Mouse (Mus musculus): ENCODE results near the gene Kctd6. TPM values are rescaled to one million over a fixed set of nuclear protein-coding genes. Genes with fewer than 3 reads are reported as not detected.

Gene Kctd6
- polyA plus RNA-seq, 2 experiments, result 3.4 to 3.6 TPM

DNA sequence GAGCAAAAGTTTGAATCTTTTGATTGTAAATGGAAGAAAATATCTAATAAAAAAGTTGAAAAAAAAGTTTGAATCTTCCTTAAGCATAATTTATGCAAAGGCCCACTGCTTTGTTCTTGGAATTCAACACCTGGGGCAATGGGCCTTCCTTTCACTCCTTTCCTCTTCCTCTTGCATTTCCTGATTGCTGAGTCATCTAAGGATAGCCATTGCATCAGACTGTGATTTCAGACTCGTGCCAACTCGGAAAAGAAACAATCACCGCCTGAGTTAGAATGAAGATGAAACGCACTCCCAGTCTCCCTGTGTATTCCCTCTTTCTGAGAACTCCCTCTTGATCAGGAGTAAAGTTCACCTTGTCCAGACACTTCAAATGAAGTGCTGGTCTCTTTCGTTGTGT is 39.3 kb upstream of the Kctd6 start:
- no peak for DNase-seq (ENCODE audit: low read depth in 3 of 3, low spot score in 3 of 3)
- peaks cover 7 to 12% of the 10 kb centered on the region in 2 experiments for H3K4me1 ChIP-seq (replicated peaks; ENCODE audit: control insufficient read depth in 2 of 2, insufficient read depth in 2 of 2, low read length in 1 of 2)
- 56% methylated on average over 5 of the region's 5 CpGs for WGBS (ENCODE audit: insufficient replicate concordance)

GRCm38 (mm10) chr14:8176251-8176650 is 37.7 kb upstream of the Kctd6 start:
- no peak for DNase-seq (ENCODE audit: low read depth in 3 of 3, low spot score in 3 of 3)
- no peak overlapping the region for H3K27ac ChIP-seq
- no peak overlapping the region for H3K4me3 ChIP-seq (ENCODE audit: insufficient read depth in 1 of 2, low read depth in 2 of 2, low read length in 2 of 2)
- ATAC-seq (ENCODE audit: insufficient read depth), result no peak
- no peak for TF ChIP-seq CTCF (IDR thresholded peaks at IDR 0.05; ENCODE audit: low read depth)
- TF ChIP-seq EP300 (IDR thresholded peaks at IDR 0.05; ENCODE audit: low read depth), result no peak
- H3K9me3 ChIP-seq (ENCODE audit: control insufficient read depth, low read length), result no peaks in the 10 kb centered on the region
- no peaks in the 10 kb centered on the region; the same call in 1 of the 2 replicates for H3K36me3 ChIP-seq (replicated peaks; ENCODE audit: control insufficient read depth, insufficient read depth, low read depth)
- H3K4me2 ChIP-seq (ENCODE audit: low read depth), result no peak overlapping the region
- H3K27me3 ChIP-seq (ENCODE audit: control insufficient read depth, insufficient read depth, low read length), result no peaks in the 10 kb centered on the region
- 25% methylated on average over 5 of the region's 5 CpGs for WGBS (ENCODE audit: insufficient replicate concordance)
- H3K4me1 ChIP-seq (replicated peaks; ENCODE audit: control insufficient read depth in 2 of 2, insufficient read depth in 2 of 2, low read length in 1 of 2), result peaks cover 7 to 12% of the 10 kb centered on the region in 2 experiments
- H3K9ac ChIP-seq (replicated peaks), result no peak overlapping the region

More for the DNA sequence above, 39.3 kb upstream of the Kctd6 start:
- Histone ChIP-seq H3K9me3 (ENCODE audit: control insufficient read depth, low read length) (no peaks in the 10 kb centered on the region), H3K4me3 (ENCODE audit: insufficient read depth in 1 of 2, low read depth in 2 of 2, low read length in 2 of 2) (no peak overlapping the region), H3K9ac (replicated peaks) (no peak overlapping the region), H3K36me3 (replicated peaks; ENCODE audit: control insufficient read depth, insufficient read depth, low read depth) (peaks cover 8% of the 10 kb centered on the region), H3K27me3 (ENCODE audit: control insufficient read depth, insufficient read depth, low read length) (no peaks in the 10 kb centered on the region), H3K27ac (no peak overlapping the region), H3K4me2 (ENCODE audit: low read depth) (no peak overlapping the region)
- TF ChIP-seq CTCF (IDR thresholded peaks at IDR 0.05; ENCODE audit: low read depth) (no peak), EP300 (IDR thresholded peaks at IDR 0.05; ENCODE audit: low read depth) (no peak)
- ATAC-seq (ENCODE audit: insufficient read depth), result no peak

GRCm38 (mm10) chr14:8180371-8181035 is 33.4 kb upstream of the Kctd6 start:
- no peak for ATAC-seq (ENCODE audit: insufficient read depth)
- H3K36me3 ChIP-seq (replicated peaks; ENCODE audit: control insufficient read depth, insufficient read depth, low read depth), result no peaks in the 10 kb centered on the region
- no peak overlapping the region for H3K4me3 ChIP-seq (ENCODE audit: insufficient read depth in 1 of 2, low read depth in 2 of 2, low read length in 2 of 2)
- 49% methylated on average over 4 of the region's 4 CpGs for WGBS (ENCODE audit: insufficient replicate concordance)
- no peak overlapping the region for H3K4me2 ChIP-seq (ENCODE audit: low read depth)
- no peak for TF ChIP-seq CTCF (IDR thresholded peaks at IDR 0.05; ENCODE audit: low read depth)
- TF ChIP-seq EP300 (IDR thresholded peaks at IDR 0.05; ENCODE audit: low read depth), result no peak
- DNase-seq (ENCODE audit: low read depth in 3 of 3, low spot score in 3 of 3), result no peak
- H3K4me1 ChIP-seq (replicated peaks; ENCODE audit: control insufficient read depth in 2 of 2, insufficient read depth in 2 of 2, low read length in 1 of 2), result peaks cover 0 to 2% of the 10 kb centered on the region in 2 experiments; a peak in 1 of 4 replicates
- H3K27me3 ChIP-seq (ENCODE audit: control insufficient read depth, insufficient read depth, low read length), result no peaks in the 10 kb centered on the region
- H3K9ac ChIP-seq (replicated peaks), result no peak overlapping the region
- no peak overlapping the region for H3K27ac ChIP-seq
- H3K9me3 ChIP-seq (ENCODE audit: control insufficient read depth, low read length), result no peaks in the 10 kb centered on the region

DNA sequence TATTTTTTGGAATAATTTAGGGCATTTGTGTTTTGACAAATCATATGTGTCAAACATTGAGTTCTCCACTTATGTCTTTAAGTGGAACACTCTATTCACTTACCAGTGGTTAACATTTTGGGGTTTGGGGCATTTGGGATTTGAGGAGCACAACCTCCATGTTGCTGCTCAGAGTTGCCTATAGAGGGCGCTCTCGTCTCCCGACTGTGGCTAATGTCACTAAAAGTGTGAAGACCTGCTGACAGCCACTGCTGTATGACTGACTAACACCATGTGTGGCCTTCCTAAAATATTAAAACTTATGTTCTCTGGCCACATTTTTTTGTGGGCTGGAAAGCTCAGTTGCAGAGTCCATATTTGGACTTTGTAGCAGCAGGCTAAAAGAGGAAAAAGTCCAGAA is 30.6 kb upstream of the Kctd6 start:
- no peaks in the 10 kb centered on the region for H3K4me1 ChIP-seq (replicated peaks; ENCODE audit: control insufficient read depth in 2 of 2, insufficient read depth in 2 of 2, low read length in 1 of 2)
- H3K4me3 ChIP-seq (ENCODE audit: insufficient read depth in 1 of 2, low read depth in 2 of 2, low read length in 2 of 2), result no peak overlapping the region
- ATAC-seq (ENCODE audit: insufficient read depth) (no peak), DNase-seq (ENCODE audit: low read depth in 3 of 3, low spot score in 3 of 3) (no peak)
- 52% methylated on average over 3 of the region's 3 CpGs for WGBS (ENCODE audit: insufficient replicate concordance)
- H3K27me3 ChIP-seq (ENCODE audit: control insufficient read depth, insufficient read depth, low read length), result no peaks in the 10 kb centered on the region
- no peak overlapping the region for H3K27ac ChIP-seq
- H3K4me2 ChIP-seq (ENCODE audit: low read depth), result no peak overlapping the region
- no peaks in the 10 kb centered on the region for H3K36me3 ChIP-seq (replicated peaks; ENCODE audit: control insufficient read depth, insufficient read depth, low read depth)
- H3K9me3 ChIP-seq (ENCODE audit: control insufficient read depth, low read length), result no peaks in the 10 kb centered on the region
- TF ChIP-seq CTCF (IDR thresholded peaks at IDR 0.05; ENCODE audit: low read depth), result peak; percentile 67
- no peak for TF ChIP-seq EP300 (IDR thresholded peaks at IDR 0.05; ENCODE audit: low read depth)
- no peak overlapping the region for H3K9ac ChIP-seq (replicated peaks)

DNA sequence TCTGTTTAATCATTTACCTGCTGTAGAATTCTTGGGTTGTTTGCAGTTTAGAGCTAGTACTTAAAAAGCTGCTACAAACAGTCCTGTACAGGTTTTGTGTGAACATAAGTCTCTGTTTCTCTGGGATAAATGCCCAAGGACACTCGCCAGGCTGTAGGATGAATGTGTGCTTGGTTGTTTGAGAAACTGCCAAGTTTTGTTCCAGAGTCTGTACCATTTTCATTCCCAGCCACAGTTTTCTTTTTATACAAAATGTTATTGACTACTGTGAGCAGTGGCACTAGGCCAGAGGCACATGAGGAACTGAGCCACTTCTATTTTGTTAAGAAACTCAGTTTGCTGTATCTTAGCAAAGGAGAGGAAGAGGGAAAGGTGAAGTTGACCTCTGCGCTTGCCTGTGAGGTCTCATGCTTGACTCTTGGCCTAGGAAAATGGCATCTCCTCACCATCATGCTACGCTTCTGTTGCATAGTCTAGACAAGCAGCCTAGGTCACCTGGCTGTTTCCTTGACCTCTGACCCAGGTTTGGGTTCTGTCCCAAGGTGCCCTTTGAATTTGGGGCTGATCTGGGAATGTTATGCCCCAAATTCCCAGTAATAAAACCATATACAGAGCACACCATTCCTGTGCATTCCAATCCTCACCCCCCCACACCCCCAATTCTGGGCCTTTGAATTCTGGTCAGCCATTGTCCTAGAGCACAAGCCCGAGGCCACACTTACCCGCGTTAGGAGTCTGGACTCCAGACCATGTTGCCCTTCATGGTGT is 27.5 kb upstream of the Kctd6 start:
- Histone ChIP-seq H3K27ac (no peak overlapping the region), H3K27me3 (ENCODE audit: control insufficient read depth, insufficient read depth, low read length) (no peaks in the 10 kb centered on the region), H3K9me3 (ENCODE audit: control insufficient read depth, low read length) (no peaks in the 10 kb centered on the region), H3K4me3 (ENCODE audit: insufficient read depth in 1 of 2, low read depth in 2 of 2, low read length in 2 of 2) (no peak overlapping the region), H3K4me1 (replicated peaks; ENCODE audit: control insufficient read depth in 2 of 2, insufficient read depth in 2 of 2, low read length in 1 of 2) (no peaks in the 10 kb centered on the region), H3K36me3 (replicated peaks; ENCODE audit: control insufficient read depth, insufficient read depth, low read depth) (no peaks in the 10 kb centered on the region), H3K4me2 (ENCODE audit: low read depth) (no peak overlapping the region), H3K9ac (replicated peaks) (no peak overlapping the region)
- no peak for ATAC-seq (ENCODE audit: insufficient read depth)
- 70% methylated on average over 6 of the region's 6 CpGs for WGBS (ENCODE audit: insufficient replicate concordance)
- no peak for DNase-seq (ENCODE audit: low read depth in 3 of 3, low spot score in 3 of 3)
- TF ChIP-seq EP300 (IDR thresholded peaks at IDR 0.05; ENCODE audit: low read depth) (no peak), CTCF (IDR thresholded peaks at IDR 0.05; ENCODE audit: low read depth) (no peak)

Measured in liver, embryonic 14.5 days (tissue).